Mouse (Mus musculus): ENCODE results near the gene Specc1.

Gene Specc1

DNA sequence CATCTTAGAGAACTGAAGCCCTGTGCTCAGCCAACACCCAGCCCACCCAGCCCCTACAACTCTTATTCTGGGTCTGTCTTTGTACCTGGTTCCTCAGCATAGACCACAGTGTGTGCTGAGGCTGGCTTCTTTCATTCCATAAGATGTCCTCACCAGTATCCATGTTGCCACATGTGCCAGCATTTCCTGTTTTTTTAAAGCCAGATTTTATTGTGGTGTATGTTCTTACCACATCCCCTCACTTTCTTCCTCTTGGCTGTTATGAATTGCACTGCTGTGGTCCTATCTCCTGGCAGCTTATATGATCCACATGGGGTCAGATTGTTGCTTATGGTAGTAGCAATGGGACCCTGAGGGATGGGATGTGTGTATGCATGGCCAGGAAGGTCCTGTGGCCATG lies 92.6 kb downstream of the Specc1 start:
- DNase-seq (ENCODE audit: low spot score in 2 of 2): no peak

DNA sequence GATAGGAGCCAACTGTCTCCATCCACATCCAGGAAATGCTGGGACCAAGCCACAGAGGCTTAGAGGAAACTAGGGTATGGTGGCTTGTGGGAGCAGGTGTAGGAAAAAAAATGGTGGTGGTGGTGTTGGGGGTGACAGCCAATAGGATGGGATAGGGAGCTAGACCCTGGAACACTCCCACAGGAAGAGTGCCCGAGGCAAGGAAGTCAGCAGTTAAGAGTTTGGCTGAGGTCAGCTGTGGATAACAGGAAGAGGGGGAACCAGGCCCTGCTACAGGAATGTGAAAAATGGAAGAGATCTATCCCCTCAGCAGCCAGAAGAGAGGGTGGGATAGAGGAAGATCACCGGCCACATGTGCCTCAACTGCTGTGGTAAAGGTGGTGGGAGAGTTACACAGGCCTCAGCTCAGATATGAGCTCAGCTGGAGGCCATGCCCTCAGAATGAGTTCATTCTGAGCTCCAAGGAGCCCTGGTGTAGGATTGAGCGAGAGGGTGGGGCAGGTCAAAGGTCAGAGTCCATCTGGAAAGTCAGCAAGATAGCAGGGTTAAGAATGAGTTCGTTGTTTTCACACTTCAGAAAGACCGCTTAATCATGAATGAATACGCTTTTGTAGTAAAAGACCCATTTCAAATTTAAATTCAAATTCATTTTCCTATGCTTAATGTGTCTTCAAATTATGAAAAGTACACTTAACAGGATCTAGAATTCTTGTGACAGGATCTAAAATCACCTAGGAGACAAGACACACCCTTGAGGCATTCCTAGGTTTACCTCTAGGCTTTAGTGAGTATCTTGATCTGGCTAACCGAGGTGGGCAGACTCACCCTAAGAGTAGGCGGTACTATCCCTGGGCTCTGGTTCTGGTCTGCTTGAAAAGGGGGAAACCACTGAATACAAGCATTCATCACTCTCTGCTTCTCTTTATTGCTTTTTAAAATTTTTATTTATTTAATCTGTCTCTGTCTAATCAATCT lies 94.1 kb downstream of the Specc1 start:
- DNase-seq (ENCODE audit: low spot score in 2 of 2): no peak

DNA sequence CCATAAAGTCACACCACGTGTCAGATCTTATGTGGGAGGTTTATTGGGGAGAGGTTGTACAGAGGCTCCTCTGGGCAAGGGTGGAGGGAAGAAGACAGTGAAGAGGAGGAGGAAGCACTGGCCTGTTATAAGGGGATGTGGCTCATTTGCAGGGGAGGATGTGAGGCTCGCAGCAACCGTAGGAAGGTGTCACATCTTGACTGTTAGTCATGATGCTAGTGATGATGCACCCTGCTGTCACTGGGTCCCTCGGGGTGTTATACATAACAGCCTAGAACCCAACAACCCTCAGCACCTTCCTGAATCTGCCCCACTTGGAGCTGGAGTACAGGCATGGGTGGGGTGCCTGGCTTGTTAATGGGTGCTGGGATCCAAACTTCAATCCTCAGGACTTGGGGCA lies 94.9 kb downstream of the Specc1 start:
- no peak for DNase-seq (ENCODE audit: low spot score in 2 of 2)

GRCm38 (mm10) chr11:62053928-62054327 lies 97.4 kb downstream of the Specc1 start:
- no peak for DNase-seq (ENCODE audit: low spot score in 2 of 2)

- DNase-seq (ENCODE audit: low spot score in 2 of 2): no peak
These were observed 108.0 kb downstream of the Specc1 start for GRCm38 (mm10) chr11:62064565-62064964.

DNA sequence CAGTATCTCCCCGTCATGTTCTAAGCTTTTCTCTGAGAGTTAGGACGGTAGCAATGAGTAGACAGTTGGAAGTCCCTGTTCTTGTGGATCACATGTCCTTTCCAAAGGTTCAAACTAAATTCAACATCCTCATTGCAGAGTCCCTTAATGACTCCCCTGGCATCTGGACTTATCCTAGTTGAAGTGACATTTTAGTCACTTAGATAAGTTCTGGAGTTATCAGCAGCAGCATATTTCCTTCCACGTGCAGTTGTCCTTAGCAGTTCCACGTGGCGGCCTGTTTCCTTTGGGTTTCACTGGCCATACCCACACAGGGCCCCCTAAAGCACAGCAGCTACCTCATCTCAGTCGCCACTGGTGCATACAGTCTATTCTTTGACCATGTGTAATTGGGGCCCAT lies 109.1 kb downstream of the Specc1 start:
- no peak for DNase-seq (ENCODE audit: low spot score in 2 of 2)

GRCm38 (mm10) chr11:62069554-62069953 lies 113.0 kb downstream of the Specc1 start:
- no peak for DNase-seq (ENCODE audit: low spot score in 2 of 2)

DNA sequence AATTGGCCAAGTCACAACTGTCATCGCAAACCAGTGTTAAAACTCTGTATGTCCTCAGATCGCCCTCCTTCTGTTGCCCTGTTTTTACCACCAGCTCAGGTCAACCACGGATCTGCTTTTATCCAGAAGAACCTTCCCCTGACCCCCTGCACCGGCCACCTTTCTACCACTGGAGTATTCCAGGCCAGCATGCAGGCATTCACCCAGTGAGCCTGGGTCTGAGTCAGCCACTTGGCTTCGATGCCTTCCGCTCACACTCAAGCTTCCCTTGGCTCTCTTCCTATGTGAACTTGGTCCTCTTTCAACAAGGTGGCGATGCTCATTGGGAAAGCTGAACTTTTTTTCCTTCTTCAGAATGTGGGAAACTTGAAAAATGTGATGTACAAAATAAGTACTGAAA lies 113.6 kb downstream of the Specc1 start:
- DNase-seq (ENCODE audit: low spot score in 2 of 2): no peak

GRCm38 (mm10) chr11:62072406-62072805 lies 115.8 kb downstream of the Specc1 start:
- DNase-seq (ENCODE audit: low spot score in 2 of 2): no peak

- DNase-seq (ENCODE audit: low spot score in 2 of 2): no peak
These were observed 117.1 kb downstream of the Specc1 start for GRCm38 (mm10) chr11:62073575-62074140.

GRCm38 (mm10) chr11:62074578-62074977 lies 118.0 kb downstream of the Specc1 start:
- DNase-seq (ENCODE audit: low spot score in 2 of 2): no peak

DNA sequence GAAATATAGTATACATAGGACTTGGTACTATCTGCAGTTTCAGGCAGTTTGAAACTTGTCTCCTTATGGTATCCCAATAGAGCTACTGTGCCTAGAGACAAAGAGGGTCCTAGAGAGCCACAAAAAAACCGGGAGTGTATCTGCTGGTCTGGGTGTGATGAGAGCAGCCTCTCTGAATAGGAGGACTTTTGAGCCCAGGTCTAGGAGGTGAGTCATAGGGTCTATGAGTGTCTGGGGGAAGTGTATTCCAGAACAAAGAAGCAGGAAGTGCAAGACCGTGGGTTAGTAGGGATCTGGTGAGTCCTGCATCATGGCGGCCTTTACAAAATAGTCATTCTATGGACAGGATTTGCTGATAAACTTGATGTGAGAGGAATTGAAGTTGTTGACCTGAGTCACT lies 118.5 kb downstream of the Specc1 start:
- no peak for DNase-seq (ENCODE audit: low spot score in 2 of 2)

DNA sequence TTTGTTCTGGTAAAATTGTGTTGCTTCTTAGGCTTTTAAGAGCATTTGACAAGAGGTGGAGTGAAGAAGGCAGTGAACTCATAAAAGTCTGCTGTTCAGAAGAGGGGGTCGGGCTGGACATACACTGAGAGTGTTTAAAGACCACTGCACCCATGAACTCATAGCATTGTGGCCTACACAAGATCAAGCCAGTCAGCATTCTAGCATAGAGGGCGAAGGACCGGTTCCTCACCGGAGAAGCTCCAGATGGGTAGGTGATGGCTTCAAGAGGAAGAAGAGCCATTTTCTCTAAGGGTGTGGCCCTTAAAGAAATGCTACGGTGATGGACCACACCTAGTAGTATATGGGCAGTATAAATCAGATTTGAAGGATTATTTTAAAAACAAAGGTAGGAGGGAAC lies 119.0 kb downstream of the Specc1 start:
- no peak for DNase-seq (ENCODE audit: low spot score in 2 of 2)

DNA sequence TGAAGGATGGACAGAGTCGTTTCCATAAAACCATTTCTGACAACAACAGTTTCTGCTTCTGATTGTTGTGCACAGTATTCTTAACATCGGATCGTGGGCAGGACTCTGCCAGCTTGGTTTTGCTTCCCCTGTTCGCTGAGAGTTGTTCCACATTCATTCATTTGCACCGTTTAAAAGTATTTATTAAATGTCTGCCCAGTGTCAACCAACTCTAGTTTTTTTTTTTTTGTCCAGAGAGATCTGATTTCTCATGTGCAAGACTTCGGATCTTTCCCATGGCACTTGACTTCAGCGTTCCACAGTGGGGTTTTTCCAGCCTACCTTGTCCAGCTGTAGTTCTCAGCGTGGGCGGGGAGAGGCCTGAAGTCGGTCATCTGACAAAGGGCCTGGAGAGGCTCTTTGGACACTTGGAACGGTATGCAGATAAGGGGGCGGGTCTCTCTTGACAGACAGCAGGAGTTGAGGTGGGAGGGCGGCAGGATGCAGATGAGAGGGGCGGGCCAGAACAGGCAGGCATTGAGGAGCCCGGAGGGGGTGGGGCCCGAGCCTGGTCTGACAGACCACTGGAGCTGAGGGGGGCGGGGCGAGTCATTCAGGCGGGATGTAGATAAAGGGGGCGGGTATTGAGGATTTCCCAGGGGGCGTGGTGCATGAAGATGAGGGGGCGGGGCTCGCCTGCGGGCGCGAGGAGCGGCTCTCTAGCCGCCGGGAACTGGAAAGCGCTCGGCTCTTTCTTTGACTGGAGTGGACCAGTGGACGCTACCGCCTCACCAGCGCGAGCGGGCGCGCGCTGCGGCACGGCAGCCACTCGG lies 120.0 kb downstream of the Specc1 start:
- DNase-seq (ENCODE audit: low spot score in 2 of 2): peak; percentile 93 to 94

GRCm38 (mm10) chr11:62077157-62077865 lies 120.7 kb downstream of the Specc1 start:
- DNase-seq (ENCODE audit: low spot score in 2 of 2): no peak

GRCm38 (mm10) chr11:62078371-62078770 lies 121.8 kb downstream of the Specc1 start:
- DNase-seq (ENCODE audit: low spot score in 2 of 2): no peak

- DNase-seq (ENCODE audit: low spot score in 2 of 2): no peak
These were observed 122.7 kb downstream of the Specc1 start for GRCm38 (mm10) chr11:62079100-62079857.

DNA sequence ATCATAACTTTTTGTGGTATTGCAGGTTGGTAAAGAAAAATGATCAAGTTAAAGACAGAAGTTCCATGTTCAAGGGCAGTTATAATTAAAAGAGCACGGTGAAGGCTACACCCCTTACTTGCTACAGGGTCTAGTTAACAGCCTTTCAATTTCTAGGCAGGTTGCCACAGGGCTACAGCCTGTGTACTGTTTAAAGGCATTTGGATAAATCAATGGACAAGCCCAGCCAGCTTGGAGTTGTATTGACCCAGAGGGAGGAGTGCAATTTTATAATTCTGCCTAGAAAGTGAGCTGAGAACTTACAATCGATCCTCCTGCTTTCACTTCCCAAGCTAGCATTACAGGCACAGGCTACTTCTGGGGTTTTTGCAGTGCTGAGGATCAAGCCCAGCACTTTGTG lies 123.9 kb downstream of the Specc1 start:
- no peak for DNase-seq (ENCODE audit: low spot score in 2 of 2)

DNA sequence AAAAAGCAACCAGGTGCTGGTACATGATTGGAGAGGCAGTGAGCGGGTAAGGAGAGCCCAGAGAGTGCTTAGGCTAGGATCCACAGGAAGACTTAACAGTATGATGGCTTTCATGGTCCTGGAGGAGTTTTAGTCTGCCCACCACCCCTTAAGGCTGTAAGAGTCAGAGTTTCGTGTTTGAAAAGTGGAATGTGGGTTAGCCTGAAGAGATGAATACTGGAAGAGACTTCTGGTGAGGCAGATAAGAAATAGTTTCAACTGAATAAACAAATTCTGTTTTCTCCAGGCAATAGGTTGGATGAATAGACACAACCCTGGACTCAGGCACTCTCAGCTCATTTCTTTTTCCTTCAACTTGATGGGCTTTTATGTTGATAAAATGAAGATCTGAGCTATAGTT lies 130.1 kb downstream of the Specc1 start:
- no peak for DNase-seq (ENCODE audit: low spot score in 2 of 2)

- no peak for DNase-seq (ENCODE audit: low spot score in 2 of 2)
These were observed 130.5 kb downstream of the Specc1 start for GRCm38 (mm10) chr11:62087051-62087450.

DNA sequence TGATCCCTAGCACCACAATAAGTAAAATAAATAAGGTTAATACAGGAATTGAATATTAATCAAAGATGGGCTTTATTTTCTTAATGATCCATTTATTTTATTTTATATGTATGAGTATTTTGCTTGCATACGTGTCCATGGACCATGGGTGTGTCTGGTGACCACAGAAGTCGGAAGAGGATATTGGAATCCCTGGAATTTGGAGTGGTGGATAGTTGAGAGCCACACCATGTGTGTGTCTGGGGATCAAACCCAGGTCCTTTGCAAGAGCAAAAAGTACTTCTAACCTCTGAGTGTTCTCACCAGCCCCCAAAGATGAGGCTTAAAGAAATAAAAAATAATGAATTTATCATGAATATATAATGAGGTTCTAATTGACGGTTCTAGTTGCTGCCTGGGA lies 132.1 kb downstream of the Specc1 start:
- no peak for DNase-seq (ENCODE audit: low spot score in 2 of 2)

Data from right cerebral cortex, postnatal 36 days (tissue).